Mouse (Mus musculus) CD4-positive helper T cell, adult 2 months (primary cell): Measurements from ENCODE around the gene Sestd1.

Experiments used
- DNase-seq: peaks from one replicate; pipeline ENCODE4 v3.0.0-alpha.2; 2012; ENCODE audit warnings: low read depth, missing footprints, low spot score

The Sestd1 gene

GRCm38 (mm10) chr2:77220960-77221359 is 59.4 kb downstream of the Sestd1 start:
- DNase-seq, result no peak

GRCm38 (mm10) chr2:77212885-77213284 is 67.5 kb downstream of the Sestd1 start:
- DNase-seq, result no peak

GRCm38 (mm10) chr2:77206951-77207350 is 73.4 kb downstream of the Sestd1 start:
- no peak for DNase-seq

- peak; percentile 35 for DNase-seq
These were observed 76.5 kb downstream of the Sestd1 start for GRCm38 (mm10) chr2:77203916-77204315.

GRCm38 (mm10) chr2:77201900-77202299 is 78.5 kb downstream of the Sestd1 start:
- no peak for DNase-seq

- DNase-seq, result no peak
These were observed 79.3 kb downstream of the Sestd1 start for GRCm38 (mm10) chr2:77200958-77201614.

- no peak for DNase-seq
These were observed 80.0 kb downstream of the Sestd1 start for GRCm38 (mm10) chr2:77200379-77200778.

- no peak for DNase-seq
These were observed 82.1 kb downstream of the Sestd1 start for GRCm38 (mm10) chr2:77198246-77198645.

GRCm38 (mm10) chr2:77196819-77197218 is 83.6 kb downstream of the Sestd1 start:
- DNase-seq, result no peak

- no peak for DNase-seq
These were observed 85.3 kb downstream of the Sestd1 start for GRCm38 (mm10) chr2:77195056-77195455.

- no peak for DNase-seq
These were observed 88.6 kb downstream of the Sestd1 start for GRCm38 (mm10) chr2:77191811-77192210.

GRCm38 (mm10) chr2:77190891-77191290 is 89.5 kb downstream of the Sestd1 start:
- no peak for DNase-seq

- no peak for DNase-seq
These were observed 90.1 kb downstream of the Sestd1 start for GRCm38 (mm10) chr2:77190301-77190700.

GRCm38 (mm10) chr2:77189671-77190070 is 90.7 kb downstream of the Sestd1 start:
- no peak for DNase-seq

GRCm38 (mm10) chr2:77187501-77187900 is 92.9 kb downstream of the Sestd1 start:
- no peak for DNase-seq

- DNase-seq, result no peak
These were observed 93.5 kb downstream of the Sestd1 start for GRCm38 (mm10) chr2:77186912-77187311.

GRCm38 (mm10) chr2:77184049-77184571 is 96.3 kb downstream of the Sestd1 start:
- DNase-seq, result no peak

GRCm38 (mm10) chr2:77183646-77184045 is 96.7 kb downstream of the Sestd1 start:
- no peak for DNase-seq

- DNase-seq, result no peak
These were observed 97.4 kb downstream of the Sestd1 start for GRCm38 (mm10) chr2:77182996-77183380.

- no peak for DNase-seq
These were observed 98.0 kb downstream of the Sestd1 start for GRCm38 (mm10) chr2:77182271-77182995.

GRCm38 (mm10) chr2:77177472-77177871 is 102.9 kb downstream of the Sestd1 start:
- no peak for DNase-seq

- no peak for DNase-seq
These were observed 104.0 kb downstream of the Sestd1 start for GRCm38 (mm10) chr2:77176413-77176812.

GRCm38 (mm10) chr2:77175411-77175810 is 105.0 kb downstream of the Sestd1 start:
- no peak for DNase-seq
